Mouse (Mus musculus) E14TG2a.4 (cell line): Measurements from ENCODE around the gene Pomgnt1.

ENCODE experiments used
- CTCF ChIP-seq: conservative IDR thresholded peaks from 2 replicates; pipeline ENCODE4 v1.5.1; 2014; ENCODE audit warnings: low read length
- NANOG ChIP-seq: IDR thresholded peaks from 2 replicates; pipeline ENCODE4 v1.6.1; 2014; ENCODE audit warnings: borderline replicate concordance, low read length, mixed read lengths
- POU5F1 ChIP-seq: IDR thresholded peaks from 2 replicates; pipeline ENCODE4 v1.6.1; 2014; ENCODE audit warnings: low read length, borderline replicate concordance

- TF ChIP-seq CTCF, result no peak
- TF ChIP-seq NANOG, result no peak
- no peak for TF ChIP-seq POU5F1
These were observed 58.4 kb downstream of the Pomgnt1 start for GRCm38 (mm10) chr4:116182079-116182478.
